Mouse (Mus musculus) T-helper 2 cell (primary cell): ENCODE results near the gene Myo1g.

Experiments used
- in situ Hi-C: fragments of 300-600 bp; cut with MboI, MseI; formaldehyde crosslinking; loops from one replicate; pipeline ENCODE4 v1.15.1; 2025; ENCODE audit warnings: high pct_unique_total_duplicates

Myo1g gene

DNA sequence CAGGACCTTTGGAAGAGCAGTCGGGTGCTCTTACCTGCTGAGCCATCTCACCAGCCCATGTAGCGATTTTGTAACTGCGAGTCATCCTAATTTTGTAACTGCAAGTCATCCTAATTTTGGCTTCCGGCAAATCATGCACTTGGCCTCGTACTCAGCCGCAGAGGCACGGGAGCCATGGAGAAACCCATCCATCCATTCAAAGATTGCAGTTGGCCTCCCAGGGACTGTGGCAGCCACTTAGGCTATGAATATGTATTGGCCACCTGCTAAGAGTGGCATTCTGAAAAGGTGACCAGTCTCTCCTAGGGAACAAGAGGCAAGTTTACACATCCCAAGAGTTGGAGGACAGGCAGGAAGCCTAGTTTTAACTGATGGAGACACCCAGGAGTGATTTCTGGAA lies 31.5 kb downstream of the Myo1g start:
- in situ Hi-C loops = no loop called here

DNA sequence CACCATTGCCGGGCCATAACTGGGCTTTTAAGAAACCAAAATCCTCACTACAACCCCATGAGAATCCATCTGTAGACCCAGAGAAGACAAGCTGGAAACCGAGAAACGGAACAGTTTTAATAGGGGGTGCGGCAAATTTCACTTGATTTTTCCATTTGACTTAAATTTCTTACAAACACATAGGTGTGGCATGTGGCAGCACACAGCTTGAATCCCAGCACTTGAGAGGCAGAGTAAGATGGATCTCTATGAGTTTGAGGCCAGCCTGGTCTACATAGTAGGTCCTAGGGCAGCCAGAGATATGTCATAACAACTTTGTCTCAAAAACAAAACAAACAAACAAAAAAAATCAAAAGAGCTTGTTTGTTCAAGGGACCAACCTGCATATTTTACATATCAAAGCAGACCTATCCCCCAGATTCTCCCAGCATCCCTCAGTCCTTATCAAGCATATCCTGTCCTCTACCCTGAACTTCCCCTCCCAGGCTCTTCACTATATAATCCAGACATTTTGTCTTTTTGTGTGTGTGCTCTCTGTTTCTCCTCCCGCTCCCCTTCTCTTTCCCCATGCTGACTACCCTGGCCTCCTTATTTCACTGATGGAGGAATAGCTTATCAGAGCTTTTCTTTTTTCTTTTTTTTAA lies 32.6 kb downstream of the Myo1g start:
- in situ Hi-C loops = no loop called here

DNA sequence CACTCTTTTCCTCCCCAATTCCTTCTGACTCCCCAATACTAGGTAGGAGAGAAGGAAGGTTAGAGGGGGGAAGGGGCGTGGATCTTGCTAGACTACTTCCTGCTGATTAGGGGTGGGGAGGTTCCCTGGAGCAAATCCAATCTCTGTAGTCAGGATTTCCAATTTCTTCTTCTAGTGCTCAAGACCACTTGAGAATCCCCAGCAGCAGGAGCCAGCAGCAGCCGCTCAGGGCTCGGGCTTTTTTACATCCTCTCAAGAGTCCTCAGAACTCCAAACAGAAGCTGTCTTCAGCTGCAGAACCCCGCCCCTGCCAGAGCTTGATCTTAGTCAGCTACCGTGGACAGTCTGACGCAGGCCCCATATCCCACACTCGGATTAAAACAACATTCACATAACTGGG lies 33.3 kb downstream of the Myo1g start:
- in situ Hi-C loops = no loop called here

DNA sequence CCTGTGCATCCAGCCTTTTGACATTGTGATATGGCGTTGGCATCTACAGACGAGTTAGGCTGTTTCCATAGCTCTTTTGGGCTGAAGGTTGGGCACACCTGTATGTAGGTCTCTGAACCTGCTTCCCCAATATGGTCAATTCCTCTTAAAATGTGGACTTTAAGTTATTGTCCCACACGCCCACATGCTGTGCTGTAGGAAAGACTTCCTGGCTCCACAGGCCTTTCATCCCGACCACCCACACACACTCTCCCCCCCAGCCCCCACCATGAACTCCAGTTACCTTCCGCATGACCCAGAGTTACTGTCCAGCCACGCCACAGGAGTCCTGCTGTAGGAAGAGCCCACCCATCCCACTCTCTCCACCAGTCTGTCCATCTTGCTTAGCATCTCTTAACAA lies 33.8 kb downstream of the Myo1g start:
- in situ Hi-C loops = no loop called here

DNA sequence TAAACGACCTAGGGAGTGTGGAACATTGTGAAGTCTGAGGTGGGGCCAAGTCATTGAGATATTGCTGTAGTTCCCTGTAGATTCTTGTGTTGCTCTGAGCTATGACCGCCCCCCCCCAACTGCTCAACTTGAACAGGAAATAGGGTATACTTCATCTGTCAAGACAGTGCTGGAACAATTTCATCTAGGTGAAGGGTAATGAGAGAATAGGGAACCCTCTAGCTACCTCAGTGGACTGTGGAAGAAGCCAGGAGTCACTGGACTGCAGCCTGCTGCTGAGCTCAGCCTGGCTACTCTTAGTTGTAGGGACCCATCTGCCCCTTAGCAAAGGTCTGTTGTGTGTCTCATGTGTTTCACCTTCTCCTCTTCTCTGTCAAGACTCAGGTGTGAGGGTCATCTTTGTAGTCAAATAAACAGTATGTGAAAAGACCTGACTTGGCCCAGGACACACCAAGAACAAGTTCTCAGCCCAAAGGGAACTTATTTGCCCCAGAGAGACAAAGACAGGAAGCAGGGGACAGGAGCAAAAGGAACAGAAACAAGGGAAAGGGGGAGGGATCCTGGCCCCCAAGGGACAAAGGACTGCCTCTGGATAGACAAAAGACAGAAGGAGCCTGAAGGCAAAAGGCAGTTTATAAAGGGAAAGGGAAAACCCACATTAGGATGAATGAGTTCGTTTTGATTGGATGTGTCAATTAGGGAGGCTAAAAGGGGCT lies 36.4 kb downstream of the Myo1g start:
- in situ Hi-C loops = no loop called here

DNA sequence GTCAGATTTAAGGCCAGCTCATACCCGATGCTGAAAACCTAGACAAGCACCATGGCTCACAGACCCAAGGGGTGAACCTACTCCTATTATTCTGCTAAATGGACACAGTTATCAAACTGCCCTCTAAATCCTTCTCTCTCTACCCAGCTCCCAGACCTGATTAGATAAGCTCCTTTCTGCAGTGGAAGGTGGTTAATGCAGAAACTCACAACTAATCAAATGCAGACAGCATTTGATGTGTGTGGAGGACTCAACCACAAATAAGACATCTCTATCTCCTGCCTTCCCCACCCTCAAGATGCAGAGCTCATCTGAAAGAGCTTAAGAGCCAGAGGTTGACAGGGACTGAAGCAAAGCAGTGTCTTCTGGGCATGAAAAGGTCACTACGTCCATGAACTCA lies 37.7 kb downstream of the Myo1g start:
- in situ Hi-C loops = no loop called here

DNA sequence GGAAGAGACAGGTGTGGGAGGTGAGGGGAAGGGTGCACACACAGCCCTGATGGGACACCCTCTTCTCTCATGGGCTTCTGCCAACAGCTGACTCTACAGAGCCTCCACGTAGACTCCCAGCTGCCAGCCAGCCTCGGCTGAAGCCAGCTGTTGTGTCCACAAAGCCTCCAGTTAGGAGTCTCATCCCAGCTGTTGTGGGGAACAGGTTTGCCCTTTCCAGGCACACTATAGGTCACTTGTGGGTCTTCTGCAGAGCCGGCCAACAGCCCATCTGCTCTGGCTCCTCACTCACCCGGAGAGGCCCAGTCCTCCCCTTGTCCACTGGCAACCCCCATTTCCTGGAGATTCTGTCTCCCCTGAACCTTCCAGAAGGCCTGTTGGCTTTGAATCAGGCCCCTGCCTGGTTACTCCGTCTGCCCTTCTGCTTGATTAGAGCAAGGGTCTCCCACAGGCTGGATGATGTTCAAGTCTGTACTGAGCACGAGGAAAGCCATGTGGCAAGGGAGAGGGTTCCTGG lies 39.0 kb downstream of the Myo1g start:
- in situ Hi-C loops = no loop called here

DNA sequence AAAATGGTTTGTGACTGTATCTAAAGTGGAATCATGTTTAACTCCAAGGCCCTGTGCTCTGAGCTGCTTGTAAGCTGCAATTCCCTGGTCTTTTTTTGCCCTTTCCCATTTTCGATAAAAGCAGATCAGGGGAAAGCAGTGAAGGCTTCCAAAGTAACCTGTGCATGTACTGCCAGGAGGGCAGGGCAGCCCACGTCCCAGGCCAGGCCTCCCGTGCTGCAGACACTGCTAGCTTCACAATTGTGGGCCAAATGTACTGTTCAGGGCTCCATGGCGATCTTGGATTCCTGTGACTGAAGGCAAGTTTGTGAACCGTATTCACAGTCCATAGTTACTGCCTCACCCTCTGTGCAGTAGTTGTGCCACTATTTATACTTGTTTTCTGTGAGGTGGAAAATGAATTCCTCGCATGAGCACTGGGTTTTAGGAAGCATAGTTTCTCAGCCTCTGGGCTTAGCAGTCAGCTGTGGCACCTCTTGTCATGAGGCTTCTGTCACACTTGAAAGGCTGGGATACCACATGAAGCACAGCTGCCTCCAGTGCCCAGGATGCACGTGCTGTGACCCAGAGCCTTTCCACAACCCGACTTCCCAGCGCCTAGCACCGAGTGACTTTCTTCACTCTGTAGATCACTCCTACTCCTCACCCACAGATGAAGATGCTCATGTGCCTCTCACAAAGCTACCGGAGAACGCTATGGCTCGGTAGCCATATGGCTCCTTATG lies 39.9 kb downstream of the Myo1g start:
- in situ Hi-C loops = no loop called here

DNA sequence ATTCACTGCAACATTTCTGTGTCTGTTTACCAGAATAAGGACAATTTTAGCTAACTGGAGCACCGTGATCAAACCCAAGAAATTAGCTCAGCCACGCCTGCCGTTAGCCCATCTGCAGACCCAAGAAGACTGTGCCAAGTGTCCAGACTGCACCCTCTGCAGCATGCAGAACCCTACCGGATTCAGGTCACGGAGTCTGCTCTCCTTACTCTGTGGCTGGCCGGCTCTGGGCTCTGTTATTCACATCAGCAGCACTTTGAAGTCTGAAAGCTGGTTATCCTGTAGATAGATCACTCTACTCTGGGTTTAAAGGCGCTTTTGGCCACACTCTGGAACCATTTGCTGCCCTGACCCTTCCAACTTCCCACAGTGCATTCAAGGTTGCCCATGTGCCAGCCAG lies 40.6 kb downstream of the Myo1g start:
- in situ Hi-C loops = no loop called here

DNA sequence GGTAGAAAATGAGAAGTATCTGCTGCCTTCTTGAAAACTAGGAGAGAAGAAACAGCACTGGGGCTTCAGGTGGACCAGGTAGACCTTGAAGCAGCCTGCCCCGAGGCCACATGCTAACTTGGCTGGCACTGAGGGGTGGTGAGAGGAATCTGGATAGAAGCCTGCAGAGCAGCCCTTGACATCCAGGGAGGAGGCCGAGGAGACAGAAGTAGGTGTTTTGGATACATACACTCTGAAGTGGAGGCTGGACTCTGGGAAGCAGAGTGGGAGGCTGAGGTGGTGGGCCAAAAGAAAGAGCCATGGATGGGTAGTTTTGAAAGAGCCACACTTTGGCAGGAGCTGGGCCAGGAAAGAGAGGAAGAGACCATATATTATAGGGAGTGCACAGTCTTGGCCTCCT lies 41.5 kb downstream of the Myo1g start:
- in situ Hi-C loops = no loop called here

DNA sequence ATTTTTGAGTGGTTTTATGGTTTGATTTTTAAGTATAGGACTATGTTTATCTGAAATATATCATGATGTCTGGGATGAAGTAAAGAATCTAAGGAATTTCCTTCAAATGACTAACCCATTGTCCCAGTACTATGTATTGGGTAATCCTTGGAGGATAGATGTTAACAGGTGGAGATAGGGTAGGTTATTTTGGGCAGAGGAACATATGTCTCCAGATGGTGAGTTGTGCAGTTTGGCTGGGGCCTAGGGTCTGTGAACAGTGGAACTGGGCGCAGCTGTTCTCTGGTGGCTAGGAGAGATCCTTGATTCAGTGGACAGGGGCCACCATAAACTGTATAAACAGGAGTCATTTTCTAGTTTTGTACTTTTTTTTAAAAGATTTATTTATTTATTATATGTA lies 43.4 kb downstream of the Myo1g start:
- in situ Hi-C loops = no loop called here

DNA sequence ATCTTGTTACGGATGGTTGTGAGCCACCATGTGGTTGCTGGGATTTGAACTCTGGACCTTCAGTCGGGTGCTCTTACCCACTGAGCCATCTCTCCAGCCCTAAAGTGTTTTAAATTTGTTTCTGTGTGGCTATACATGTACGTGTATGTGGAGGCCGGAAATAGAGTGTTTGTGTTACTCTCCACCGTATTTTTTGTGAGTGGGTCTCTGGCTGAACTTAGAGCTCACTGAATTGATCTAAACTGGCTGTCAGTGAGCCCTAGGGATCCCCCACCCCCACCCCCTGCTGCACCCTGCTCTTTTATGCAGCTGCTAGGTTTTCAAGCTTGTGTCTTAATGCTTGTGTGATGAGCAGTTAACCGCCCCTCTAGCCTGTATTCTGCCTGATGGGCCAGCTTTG lies 43.9 kb downstream of the Myo1g start:
- in situ Hi-C loops = no loop called here

DNA sequence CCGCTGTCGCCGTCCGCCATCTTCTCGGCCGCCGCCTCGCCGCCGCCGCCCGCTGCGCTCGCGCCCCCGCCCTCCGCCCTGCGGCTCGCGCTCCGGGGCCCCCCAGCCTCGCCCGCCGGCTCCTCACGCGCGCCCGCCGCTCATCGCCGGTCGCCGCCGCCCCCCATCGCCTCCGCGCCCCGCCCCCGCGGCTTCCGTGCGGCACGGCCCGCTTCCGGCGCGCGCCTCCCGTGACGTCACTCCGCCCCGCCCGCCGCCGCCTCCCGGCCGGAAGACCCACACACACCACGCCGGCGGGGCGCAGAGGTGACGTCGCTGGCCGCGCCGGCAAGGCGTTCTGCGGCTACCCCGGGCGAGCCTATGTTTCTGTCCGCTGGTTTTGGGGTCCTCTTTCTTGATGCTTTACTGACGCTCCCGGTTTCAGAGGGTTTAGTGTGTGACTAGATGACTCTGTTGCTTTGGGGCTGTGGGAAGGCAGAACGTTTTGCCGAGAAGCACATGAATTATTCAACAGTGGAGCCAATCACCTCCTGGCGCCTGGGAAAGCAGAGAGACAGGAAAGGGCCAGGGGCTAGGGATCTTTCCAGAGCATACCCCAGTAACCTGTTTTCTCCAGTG lies 44.8 kb downstream of the Myo1g start, which contains the start of gene Purb:
Purb (minus strand) TSS at position 51 of the 618 bp plus-strand sequence.
- in situ Hi-C loops = no loop called here

DNA sequence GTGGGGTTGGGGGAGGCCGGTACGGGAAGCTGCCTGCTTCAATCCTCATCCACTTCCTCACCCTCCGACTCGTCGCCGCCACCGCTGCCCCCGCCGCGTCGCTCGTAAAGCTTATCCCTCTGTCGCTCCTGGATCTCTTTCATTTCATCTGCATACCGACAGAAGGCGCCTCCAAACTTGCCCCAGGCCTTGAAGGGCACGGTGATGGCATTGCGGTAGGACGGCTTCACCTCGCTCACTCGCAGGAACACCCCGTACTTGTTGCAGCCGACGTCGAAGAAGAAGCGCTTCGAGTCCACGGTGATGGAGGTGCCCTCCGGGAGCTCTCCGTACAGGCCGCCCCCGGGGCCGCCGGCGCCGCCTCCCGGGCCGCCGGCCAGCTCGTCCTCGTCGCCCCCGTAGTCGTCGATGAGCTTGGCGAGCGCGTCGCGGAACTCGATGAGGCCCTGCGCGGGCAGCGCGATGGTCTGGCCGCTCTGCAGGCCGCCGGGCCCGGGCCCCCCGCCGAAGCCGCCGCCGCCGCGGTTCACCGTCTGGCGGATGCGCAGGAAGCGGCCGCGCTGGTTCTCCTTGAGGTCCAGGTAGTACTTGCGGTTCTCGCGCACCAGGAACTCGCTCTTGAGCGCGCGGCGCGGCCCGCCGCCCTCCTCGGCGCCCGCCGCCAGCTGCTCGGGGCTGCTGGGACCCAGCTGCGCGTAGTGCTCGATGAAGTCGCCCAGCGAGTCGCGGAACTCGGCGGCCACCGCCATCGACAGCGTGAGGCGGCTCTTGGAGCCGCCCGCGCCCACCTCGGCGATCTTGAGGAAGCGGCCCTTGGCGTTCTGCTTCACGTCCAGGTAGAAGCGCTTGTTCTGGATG lies 45.7 kb downstream of the Myo1g start:
- in situ Hi-C loops = no loop called here

DNA sequence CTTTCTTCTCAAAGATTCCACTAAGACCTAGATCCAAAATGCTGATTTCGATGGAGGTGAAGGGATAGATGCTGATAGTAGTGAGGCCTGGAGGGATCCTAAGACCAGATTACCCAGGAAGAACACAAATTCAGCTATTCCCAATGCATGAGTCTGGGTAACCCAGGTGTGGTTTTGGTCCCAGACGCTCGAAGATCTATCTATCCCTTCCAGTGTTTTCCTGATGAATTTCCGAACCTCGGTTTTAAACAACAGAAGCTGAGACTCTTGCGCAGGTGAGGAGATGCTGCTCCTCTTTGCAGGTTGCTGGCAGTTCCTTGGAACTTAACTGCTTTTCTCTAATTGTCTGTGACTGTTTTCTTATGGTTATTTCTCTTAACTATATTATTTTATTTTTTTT lies 46.4 kb downstream of the Myo1g start:
- in situ Hi-C loops = no loop called here

DNA sequence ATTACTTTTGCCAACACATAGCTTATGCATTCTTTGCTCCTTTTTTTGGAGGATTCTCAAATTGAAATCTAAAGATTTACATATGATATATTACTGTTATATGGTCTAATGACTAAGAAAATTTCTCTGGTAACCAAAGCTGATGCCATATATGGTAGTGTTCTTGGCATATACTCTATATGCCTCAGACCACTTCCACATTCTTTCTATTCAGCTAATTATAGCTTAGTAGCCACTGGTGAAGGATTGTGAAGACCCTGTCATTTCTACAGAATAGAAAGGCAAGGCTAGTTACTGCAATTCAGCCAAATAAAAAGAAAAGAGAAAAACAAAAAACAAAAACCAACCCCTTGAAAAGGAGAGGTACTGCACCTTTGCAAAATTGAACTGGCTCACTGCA lies 48.7 kb downstream of the Myo1g start:
- in situ Hi-C loops = no loop called here

DNA sequence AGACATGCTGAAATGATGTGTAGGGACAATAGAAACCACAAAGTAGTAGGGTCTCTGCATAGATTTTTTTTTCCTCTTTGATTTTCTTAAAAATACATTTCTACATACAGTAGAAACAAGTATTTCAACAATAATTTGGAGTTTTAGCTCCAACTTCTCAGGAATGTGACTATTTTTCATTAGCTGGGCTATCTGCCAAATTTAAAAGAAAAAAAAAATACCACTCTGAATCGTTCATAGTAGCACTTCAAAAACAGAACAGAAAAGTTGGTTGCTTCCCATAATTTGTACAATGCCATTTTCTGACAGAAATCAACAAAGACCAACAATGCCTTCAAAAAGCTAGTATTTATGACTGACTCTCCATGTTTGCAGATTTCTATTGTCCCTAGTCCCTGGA lies 49.3 kb downstream of the Myo1g start:
- in situ Hi-C loops = no loop called here

DNA sequence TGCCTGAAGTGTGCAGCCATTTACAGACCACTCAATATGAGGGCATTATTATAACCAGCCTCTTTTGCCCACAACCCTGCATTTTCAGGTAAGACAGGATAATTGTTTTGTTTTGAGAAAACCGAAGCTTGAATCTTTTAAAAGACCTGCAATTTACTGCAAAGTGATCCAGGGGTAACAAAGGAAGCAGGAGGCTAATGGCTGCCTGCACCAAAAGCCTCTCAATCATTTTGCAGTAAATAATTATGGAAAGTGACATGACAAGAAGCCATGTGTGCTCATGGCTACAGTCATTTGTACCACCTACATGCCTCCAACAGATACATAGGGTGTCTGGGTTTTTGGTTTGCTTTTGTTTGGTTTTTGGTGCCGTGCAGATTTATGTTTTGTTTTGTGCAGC lies 49.7 kb downstream of the Myo1g start:
- in situ Hi-C loops = no loop called here

DNA sequence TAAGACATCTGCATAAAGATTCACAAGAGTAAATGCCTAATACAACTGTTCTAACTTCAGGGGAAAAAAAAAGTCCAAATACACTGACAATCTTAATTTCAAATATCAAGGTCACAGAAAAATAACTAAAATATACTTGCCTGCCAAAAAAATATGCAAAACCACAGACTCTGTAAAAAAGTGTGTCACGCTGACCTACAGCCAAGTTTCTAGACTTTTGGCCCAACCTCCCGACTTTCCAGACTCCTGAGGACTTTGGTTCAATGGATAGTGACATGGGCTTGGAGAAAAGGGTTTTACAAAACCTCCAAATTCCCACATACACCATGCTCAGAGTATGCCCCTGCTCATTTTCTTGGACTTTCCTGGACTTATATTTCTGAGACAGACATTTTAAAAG lies 52.2 kb downstream of the Myo1g start:
- in situ Hi-C loops = no loop called here

DNA sequence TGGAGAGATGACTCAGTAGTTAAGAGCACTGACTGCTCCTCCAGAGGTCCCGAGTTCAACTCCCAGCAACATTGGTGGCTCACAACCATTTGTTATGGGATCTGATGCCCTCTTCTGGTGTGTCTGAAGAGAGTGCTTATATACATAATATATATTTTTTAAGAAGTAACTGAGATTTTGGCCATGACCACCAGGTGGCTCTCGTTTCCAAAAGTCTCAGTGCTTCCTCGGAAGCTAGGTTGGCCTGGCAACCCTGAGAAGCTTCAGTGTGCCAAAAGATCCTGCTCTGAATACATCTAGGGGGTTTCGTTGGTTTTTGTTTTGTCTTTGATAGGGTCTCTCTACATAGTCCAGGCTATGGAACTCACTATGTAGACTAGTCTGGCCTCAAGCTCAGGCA lies 55.6 kb downstream of the Myo1g start:
- in situ Hi-C loops = no loop called here

DNA sequence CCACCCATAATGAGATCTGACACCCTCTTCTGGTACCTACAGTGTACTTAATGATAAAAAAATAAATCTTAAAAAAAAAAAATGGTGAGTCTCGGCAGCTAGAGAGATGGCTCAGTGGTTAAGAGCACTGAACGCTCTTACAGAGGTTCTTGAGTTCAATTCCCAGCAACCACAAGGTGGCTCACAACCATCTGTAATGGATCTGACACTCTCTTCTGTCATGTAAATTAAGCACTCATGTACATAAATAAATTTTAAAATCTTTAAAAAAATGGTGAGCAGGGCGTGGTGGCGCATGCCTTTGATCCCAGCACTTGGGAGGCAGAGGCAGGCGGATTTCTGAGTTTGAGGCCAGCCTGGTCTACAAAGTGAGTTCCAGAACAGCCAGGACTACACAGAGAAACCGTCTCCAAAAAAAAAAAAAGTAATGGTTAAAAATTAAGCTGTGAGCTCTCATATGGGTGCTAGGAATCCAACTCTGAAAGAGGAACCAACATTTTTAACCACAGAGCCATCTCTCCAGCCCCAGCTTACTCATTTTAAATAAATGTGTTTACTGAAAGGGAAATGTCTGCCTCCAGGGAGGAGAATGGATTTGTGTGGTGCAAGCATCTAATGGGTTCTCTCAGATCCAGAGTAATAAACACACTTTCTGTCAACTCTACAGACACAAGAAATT lies 57.5 kb downstream of the Myo1g start:
- in situ Hi-C loops = no loop called here
